Mouse (Mus musculus) ES-Bruce4 (cell line): ENCODE results near the gene Paqr8.

Source experiments
- CTCF ChIP-seq: IDR thresholded peaks from one replicate; pipeline ENCODE4 v1.8.1; 2011; ENCODE audit warnings: low read depth, low read length
- POLR2A ChIP-seq: IDR thresholded peaks from one replicate; pipeline ENCODE4 v1.8.1; 2011; ENCODE audit warnings: low read length; ENCODE audit not compliant: insufficient read depth

- TF ChIP-seq CTCF, result no peak
- TF ChIP-seq POLR2A, result no peak
Measured at GRCm38 (mm10) chr1:20870887-20871286, 19.5 kb upstream of the Paqr8 start.
